Mouse (Mus musculus): ENCODE results near the gene Cux2. TPM values are rescaled to one million over a fixed set of nuclear protein-coding genes. Genes with fewer than 3 reads are reported as not detected.
"Not testable (repeated sequence)": the region's sequence is repeated elsewhere in the genome, so short reads cannot be mapped to it uniquely, and the experiment has no call there.

The Cux2 gene
- polyA plus RNA-seq, 1 experiment: 6.4 TPM

DNA sequence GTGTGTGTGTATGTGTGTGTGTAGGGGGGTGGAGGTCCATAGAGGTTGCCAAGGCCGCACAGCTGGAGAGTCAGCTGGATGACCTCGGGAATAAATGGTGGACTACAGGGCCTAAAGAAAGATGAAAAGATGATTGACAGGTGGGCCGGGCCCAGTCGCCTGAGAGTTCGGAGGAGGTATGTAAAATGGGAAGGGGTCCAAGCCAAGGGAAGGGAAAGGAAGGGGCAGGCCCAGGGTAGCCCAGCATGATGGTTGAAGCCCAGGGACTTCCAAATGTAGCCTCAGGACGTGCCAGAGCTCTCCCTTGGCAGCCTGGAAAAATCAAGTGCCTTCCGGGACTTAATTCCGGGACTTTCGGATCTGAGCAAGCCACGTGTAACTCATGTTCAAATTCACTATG lies 195.1 kb downstream of the Cux2 start:
- Histone ChIP-seq H3K4me3 (replicated peaks; ENCODE audit: extremely low read depth, low read depth, low read length) (no peak overlapping the region), H3K4me1 (ENCODE audit: control insufficient read depth, insufficient read depth, low read length) (peaks cover 11% of the 10 kb centered on the region)
- 62% methylated on average over 10 of the region's 10 CpGs for WGBS
- no peak for DNase-seq
- no peak for TF ChIP-seq CTCF (IDR thresholded peaks at IDR 0.05; ENCODE audit: insufficient read depth, low read length)
- no peak for TF ChIP-seq POLR2A (IDR thresholded peaks at IDR 0.05; ENCODE audit: borderline replicate concordance, extremely low read depth, low read depth, low read length)

DNA sequence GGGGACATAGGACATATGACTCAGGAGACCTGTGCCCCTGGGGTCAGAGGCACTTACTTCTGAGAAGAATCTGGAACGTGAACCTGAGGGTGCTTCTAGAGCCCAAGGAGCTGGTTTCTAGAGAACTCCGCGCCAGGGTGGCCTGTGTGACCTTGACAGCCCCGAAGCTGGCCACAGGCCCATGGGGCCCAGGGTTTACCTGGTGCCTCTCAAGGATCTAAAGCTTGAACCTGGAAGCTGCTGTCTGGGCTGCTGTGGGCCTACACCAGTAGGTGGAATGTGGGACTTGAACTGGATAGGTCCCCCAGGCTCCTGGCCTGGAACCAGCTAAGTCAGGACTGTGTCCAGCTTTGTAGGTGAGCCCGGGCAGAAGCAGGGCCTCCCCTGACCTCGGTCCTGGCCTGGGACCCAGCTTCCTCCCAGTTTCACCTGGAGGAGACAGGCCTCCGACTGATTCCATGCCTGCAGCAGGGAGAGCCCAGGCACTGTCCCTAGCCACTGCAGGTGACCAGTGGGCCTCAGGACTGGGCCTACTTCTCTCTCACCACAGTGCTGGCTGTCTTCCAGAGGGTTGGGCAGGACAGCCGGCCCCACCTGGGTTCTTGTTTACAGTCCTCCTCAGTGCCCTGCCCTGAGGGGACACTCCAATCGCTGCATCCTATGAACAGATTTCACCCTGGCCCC lies 196.4 kb downstream of the Cux2 start:
- TF ChIP-seq POLR2A (IDR thresholded peaks at IDR 0.05; ENCODE audit: borderline replicate concordance, extremely low read depth, low read depth, low read length): peak; percentile 34; the same call in 1 of the 2 replicates
- no peak for TF ChIP-seq CTCF (IDR thresholded peaks at IDR 0.05; ENCODE audit: insufficient read depth, low read length)
- peak; percentile 79 for DNase-seq
- peaks cover 11% of the 10 kb centered on the region for H3K4me1 ChIP-seq (ENCODE audit: control insufficient read depth, insufficient read depth, low read length)
- WGBS: 53% methylated on average over 9 of the region's 9 CpGs
- H3K4me3 ChIP-seq (replicated peaks; ENCODE audit: extremely low read depth, low read depth, low read length): no peak overlapping the region

DNA sequence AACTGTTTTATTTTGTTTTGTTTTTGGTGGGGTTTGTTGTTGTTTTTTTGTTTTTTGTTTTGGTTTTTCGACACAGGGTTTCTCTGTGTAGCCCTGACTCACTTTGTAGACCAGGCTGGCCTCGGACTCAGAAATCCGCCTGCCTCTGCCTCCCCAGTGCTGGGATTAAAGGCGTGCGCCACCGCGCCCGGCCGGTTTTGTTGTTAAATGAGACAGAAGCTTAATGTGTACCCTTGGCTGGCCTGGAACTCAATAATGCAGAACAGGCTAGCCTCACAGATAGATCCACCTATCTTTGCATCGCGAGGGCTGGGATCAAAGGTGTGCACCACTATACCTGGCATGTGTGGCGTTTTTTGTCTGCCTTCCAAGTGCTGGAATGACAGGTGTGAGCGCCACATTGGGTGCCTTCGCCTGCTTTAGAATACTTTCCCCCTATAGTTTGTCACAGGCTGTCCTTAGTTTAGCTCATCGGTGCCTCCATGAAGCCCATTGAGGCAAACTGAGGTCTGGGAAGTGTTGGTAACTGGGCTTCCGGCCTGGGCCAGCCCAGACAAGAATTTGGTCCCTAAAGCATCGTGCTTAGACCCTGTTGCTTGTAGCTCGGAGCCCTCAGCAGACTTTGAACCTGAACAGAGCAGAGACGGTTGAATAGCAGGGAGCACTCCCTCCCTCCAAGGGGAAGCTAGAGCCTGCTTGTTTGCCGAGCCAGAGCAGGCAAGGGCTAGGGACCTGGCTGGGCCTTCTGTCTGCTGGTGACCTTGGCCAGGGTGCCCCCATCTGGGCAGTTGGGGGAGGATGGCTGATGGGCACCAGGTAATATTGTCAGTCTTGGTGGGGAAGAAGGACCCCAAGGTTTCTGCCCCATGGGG lies 200.2 kb downstream of the Cux2 start:
- no peak for DNase-seq
- Histone ChIP-seq H3K4me3 (replicated peaks; ENCODE audit: extremely low read depth, low read depth, low read length) (peak overlapping the region; percentile 54), H3K4me1 (ENCODE audit: control insufficient read depth, insufficient read depth, low read length) (peaks cover 13% of the 10 kb centered on the region)
- 0 out of 2 replicates have a peak, but pooled peaks have one; percentile 4 for TF ChIP-seq CTCF (IDR thresholded peaks at IDR 0.05; ENCODE audit: insufficient read depth, low read length)
- no peak for TF ChIP-seq POLR2A (IDR thresholded peaks at IDR 0.05; ENCODE audit: borderline replicate concordance, extremely low read depth, low read depth, low read length)
- WGBS: 29% methylated on average over 20 of the region's 20 CpGs

DNA sequence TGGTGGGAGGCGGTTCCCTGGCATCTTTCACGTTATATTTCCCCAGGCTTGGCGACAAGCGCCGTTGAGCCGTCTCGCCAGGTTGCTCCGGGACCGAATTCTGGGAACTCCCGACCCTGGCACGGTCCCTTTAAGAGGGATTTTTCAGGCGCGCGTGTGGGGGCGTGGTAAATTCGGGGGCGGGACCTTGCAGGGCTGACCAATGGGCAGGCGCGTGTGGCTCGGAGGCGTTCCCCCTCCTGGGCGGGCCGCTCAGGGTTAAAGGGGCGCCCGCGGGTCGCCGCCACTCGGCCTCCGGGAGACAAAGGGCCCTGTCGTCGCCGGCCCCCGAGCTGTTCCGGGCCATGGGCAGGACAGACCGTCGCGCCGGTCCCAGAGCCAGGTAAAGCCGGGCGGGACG lies 201.2 kb downstream of the Cux2 start, which contains the start of gene Pheta1:
Gene Pheta1 (plus strand): TSS at position 242 of the 400 bp plus-strand sequence.
- under 1% methylated on average over 42 of the region's 42 CpGs for WGBS
- DNase-seq: peak; percentile 92

DNA sequence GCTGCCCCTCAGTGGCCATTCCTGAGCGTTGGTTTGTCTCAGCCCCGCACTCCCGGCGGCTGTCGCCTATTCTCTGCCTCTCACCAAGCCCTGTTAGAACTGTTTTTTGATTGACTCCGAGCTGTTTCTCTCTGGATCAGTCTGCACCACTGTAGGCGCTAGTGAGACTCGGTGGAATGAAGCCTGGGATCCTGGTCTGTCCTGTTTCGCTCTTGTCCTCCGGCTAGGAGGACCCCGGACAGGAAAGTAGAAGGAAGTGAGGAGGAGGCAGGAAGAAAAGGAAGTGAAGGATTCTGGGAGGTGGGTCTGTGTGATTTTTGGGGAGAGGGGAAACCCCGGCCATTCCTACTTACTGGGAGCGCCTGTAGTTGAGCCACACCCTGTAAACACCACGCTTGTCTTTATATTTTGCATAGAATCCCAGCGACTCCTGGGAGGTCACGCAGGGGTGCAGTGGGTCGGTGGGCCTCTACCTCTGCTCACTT lies 201.8 kb downstream of the Cux2 start:
- Histone ChIP-seq H3K4me1 (ENCODE audit: control insufficient read depth, insufficient read depth, low read length) (peaks cover 9% of the 10 kb centered on the region), H3K4me3 (replicated peaks; ENCODE audit: extremely low read depth, low read depth, low read length) (peak overlapping the region; percentile 51)
- peak; percentile 28 for TF ChIP-seq CTCF (IDR thresholded peaks at IDR 0.05; ENCODE audit: insufficient read depth, low read length)
- 0 out of 2 replicates have a peak, but pooled peaks have one; percentile 35 for TF ChIP-seq POLR2A (IDR thresholded peaks at IDR 0.05; ENCODE audit: borderline replicate concordance, extremely low read depth, low read depth, low read length)
- peak; percentile 67 for DNase-seq
- 0% methylated on average over 17 of the region's 17 CpGs for WGBS

More for the DNA sequence above, 201.2 kb downstream of the Cux2 start, which contains the start of gene Pheta1:
- TF ChIP-seq POLR2A (IDR thresholded peaks at IDR 0.05; ENCODE audit: borderline replicate concordance, extremely low read depth, low read depth, low read length) (peak; percentile 81; the same call in 1 of the 2 replicates), CTCF (IDR thresholded peaks at IDR 0.05; ENCODE audit: insufficient read depth, low read length) (no peak)
- H3K4me1 ChIP-seq (ENCODE audit: control insufficient read depth, insufficient read depth, low read length): peaks cover 13% of the 10 kb centered on the region
- H3K4me3 ChIP-seq (replicated peaks; ENCODE audit: extremely low read depth, low read depth, low read length): peak within 1 kb of the TSS; percentile 96

DNA sequence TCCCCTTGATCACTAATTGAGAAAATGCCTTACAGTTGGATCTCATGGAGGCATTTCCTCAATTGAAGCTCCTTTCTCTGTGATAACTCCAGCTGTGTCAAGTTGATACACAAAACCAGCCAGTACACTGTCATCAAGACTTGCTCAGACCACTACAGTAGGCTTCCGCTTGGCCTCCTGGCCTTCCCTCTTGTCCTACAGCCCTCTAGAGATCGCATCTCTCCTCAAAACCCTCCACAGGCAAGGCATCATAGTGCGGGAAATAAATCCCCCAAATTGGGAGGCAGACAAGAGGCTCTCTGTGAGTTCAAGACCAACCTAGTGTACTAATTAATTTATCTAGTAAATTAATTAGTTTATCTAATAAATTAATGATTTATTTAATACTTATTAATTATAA lies 202.6 kb downstream of the Cux2 start:
- 86% methylated on average over 3 of the region's 3 CpGs for WGBS
- not testable (repeated sequence) for DNase-seq; H3K4me3 ChIP-seq (replicated peaks; ENCODE audit: extremely low read depth, low read depth, low read length)
- peaks cover 12% of the 10 kb centered on the region for H3K4me1 ChIP-seq (ENCODE audit: control insufficient read depth, insufficient read depth, low read length)

DNA sequence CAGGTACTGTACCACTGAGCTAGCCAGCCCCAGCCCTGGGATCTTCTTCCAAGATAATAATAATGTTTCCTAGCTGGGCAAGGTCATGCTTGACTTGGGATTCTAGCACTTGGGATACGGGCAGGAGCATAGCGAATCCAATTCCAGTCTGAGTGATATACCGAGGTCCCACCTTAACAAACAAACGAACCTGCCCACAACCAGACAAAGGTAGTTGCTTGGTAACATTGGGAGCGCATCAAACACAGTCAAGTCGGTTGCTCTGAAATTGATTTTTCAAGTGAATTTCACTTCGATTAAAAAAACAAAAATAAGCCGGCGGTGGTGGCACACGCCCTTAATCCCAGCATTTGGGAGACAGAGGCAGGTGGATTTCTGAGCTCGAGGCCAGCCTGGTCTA lies 203.6 kb downstream of the Cux2 start:
- DNase-seq: no peak
- TF ChIP-seq POLR2A (IDR thresholded peaks at IDR 0.05; ENCODE audit: borderline replicate concordance, extremely low read depth, low read depth, low read length) (no peak), CTCF (IDR thresholded peaks at IDR 0.05; ENCODE audit: insufficient read depth, low read length) (no peak)
- 86% methylated on average over 11 of the region's 11 CpGs for WGBS
- Histone ChIP-seq H3K4me1 (ENCODE audit: control insufficient read depth, insufficient read depth, low read length) (peaks cover 9% of the 10 kb centered on the region), H3K4me3 (replicated peaks; ENCODE audit: extremely low read depth, low read depth, low read length) (no peak overlapping the region)

DNA sequence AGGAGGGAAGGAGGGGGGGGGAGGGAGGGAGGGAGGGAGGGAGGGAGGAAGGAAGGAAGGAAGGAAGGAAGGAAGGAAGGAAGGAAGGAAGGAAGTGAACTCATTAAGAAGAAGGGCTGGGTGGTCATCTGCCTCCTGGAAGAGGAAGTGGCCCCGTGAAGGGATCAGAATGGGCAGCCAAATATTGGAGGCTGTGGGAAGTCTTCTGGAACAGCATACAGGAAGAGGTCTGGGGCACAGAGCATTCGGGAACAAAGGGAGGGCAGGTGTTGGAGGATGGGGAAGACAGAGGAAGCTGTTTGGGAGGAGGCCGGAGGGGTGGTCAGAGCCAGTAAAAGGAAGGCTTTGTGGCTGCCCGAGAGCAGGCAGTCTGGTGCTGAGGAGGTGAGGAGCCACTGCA lies 204.5 kb downstream of the Cux2 start:
- WGBS: 12% methylated on average over 4 of the region's 4 CpGs
- no peak overlapping the region for H3K4me3 ChIP-seq (replicated peaks; ENCODE audit: extremely low read depth, low read depth, low read length)
- no peak for DNase-seq
- no peak for TF ChIP-seq CTCF (IDR thresholded peaks at IDR 0.05; ENCODE audit: insufficient read depth, low read length)
- TF ChIP-seq POLR2A (IDR thresholded peaks at IDR 0.05; ENCODE audit: borderline replicate concordance, extremely low read depth, low read depth, low read length): no peak
- H3K4me1 ChIP-seq (ENCODE audit: control insufficient read depth, insufficient read depth, low read length): peaks cover 9% of the 10 kb centered on the region

DNA sequence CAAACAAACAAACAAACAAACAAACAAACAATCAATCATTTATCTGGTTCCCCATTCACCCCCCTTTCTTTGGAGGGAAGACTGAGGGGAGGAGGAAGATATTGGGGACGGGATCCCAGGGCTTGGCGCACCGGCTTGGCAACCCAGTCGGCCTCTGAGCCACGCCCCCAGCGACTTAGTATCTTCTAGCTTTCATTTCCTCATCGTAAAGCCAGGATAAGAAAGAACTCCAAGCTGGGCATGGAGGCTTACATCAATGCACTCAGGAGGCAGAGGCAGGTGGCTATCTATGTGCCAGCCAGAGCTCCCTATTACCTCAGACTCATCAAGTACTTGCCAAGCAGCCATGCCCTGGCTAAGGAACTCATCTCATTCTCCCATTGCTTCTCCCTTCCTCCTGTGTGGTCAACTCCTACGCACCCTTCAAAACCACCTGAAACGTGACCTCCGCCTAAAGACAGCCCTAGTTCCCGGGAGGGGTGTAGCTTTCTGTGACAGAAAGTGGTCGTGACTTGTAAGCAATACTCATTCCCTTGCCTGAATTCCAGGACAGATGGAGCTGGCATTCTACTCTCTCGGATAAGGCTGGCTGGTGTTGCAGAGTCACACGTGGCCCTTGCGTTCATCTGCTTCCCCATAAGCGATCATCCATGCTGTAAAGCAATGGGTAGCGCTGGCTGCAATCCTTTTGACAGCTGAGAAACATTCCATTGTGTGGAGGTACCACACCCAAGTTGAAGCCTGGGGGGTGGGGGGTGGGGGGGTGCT lies 206.6 kb downstream of the Cux2 start:
- no peak for TF ChIP-seq CTCF (IDR thresholded peaks at IDR 0.05; ENCODE audit: insufficient read depth, low read length)
- no peak for TF ChIP-seq POLR2A (IDR thresholded peaks at IDR 0.05; ENCODE audit: borderline replicate concordance, extremely low read depth, low read depth, low read length)
- DNase-seq: no peak
- 16% methylated on average over 17 of the region's 17 CpGs for WGBS
- Histone ChIP-seq H3K4me3 (replicated peaks; ENCODE audit: extremely low read depth, low read depth, low read length) (no peak overlapping the region), H3K4me1 (ENCODE audit: control insufficient read depth, insufficient read depth, low read length) (peaks cover 11% of the 10 kb centered on the region)
